Mouse (Mus musculus) forebrain, embryonic 16.5 days (tissue): ENCODE data around the gene 4833439L19Rik. TPM values are rescaled to one million over a fixed set of nuclear protein-coding genes. Genes with fewer than 3 reads are reported as not detected.
A peak's percentile ranks its signal among the peaks of the same experiment; 100 is the strongest.
"Not testable (repeated sequence)": the region's sequence is repeated elsewhere in the genome, so short reads cannot be mapped to it uniquely, and the experiment has no call there.

ENCODE experiments used
- ATAC-seq: fragments of 200-750 bp; cut with Nextera tagmentation; 2 replicates; pipeline ENCODE4 v1.8.0; 2017; ENCODE audit warnings: mild to moderate bottlenecking, moderate library complexity
- H3K27ac ChIP-seq: fragments of 300-500 bp; sonication (generic); 2 replicates; pipeline ENCODE4 v1.5.1; 2014; ENCODE audit warnings: low read length, control low read depth
- H3K27me3 ChIP-seq: fragments of 300-500 bp; sonication (generic); replicated peaks from 2 replicates; pipeline ENCODE4 v1.6.1; 2014; ENCODE audit warnings: low read length; ENCODE audit not compliant: control insufficient read depth, insufficient read depth
- H3K36me3 ChIP-seq: fragments of 300-500 bp; sonication (generic); 2 replicates; pipeline ENCODE4 v1.6.1; 2014; ENCODE audit not compliant: control insufficient read depth, insufficient read depth
- H3K4me1 ChIP-seq: fragments of 300-500 bp; sonication (generic); replicated peaks from 2 replicates; pipeline ENCODE4 v1.6.1; 2014; ENCODE audit warnings: low read length; ENCODE audit not compliant: control insufficient read depth, insufficient read depth
- H3K4me2 ChIP-seq: fragments of 300-500 bp; sonication (generic); 2 replicates; pipeline ENCODE4 v1.6.1; 2014; ENCODE audit warnings: mild to moderate bottlenecking, low read length, control low read depth
- H3K4me3 ChIP-seq: fragments of 300-500 bp; sonication (generic); replicated peaks from 2 replicates; pipeline ENCODE4 v1.5.1; 2014; ENCODE audit warnings: mild to moderate bottlenecking, low read length, control low read depth
- H3K9ac ChIP-seq: fragments of 300-500 bp; sonication (generic); replicated peaks from 2 replicates; pipeline ENCODE4 v1.6.1; 2014; ENCODE audit warnings: low read depth, low read length, control low read depth
- H3K9me3 ChIP-seq: fragments of 300-500 bp; sonication (generic); 2 replicates; pipeline ENCODE4 v1.6.1; 2016; ENCODE audit warnings: low read length; ENCODE audit not compliant: control insufficient read depth
- WGBS: fragments of 180-500 bp; shearing (Covaris S2); extraction: QIAGEN DNeasy Blood & Tissue Kit; methylation state at CpG from one replicate; pipeline ENCODE4 v1.1.7; 2014; 5-methylcytosine and 5-hydroxymethylcytosine counted together
- polyA plus RNA-seq: library from polyadenylated mRNA; unstranded; fragments of >200 nt; fragmentation: Nextera tagmentation; extraction: Ambion mirVana; gene quantifications from 2 replicates; pipeline ENCODE4 v1.2.1, GENCODE M21; 2015

The 4833439L19Rik gene
- 310 and 319 TPM in 2 replicates for polyA plus RNA-seq

DNA sequence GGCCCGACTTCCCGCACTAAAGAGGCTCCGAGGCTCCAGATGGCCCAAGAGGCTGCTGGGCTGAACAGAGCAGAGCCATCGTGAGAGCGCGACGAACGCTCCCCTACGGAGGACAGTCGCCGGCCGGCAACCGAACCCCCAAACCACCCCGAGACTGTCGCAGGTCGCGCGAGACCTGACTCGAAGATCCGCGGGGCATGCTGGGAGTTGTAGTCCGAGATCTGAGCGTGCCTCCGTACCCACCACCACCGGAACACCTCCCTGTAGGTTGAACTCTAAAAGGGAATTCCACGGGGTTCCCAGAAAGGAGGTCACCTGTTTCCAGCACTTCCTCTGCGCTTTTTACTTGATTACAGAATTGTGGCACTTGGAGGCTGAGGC, at the start of gene 4833439L19Rik:
Gene 4833439L19Rik, minus strand, starts transcription at position 235 of the 381 bp plus-strand sequence.
- Histone ChIP-seq H3K4me3 (peak within 1 kb of the TSS; percentile 95), H3K4me2 (peak within 1 kb of the TSS; percentile 76), H3K9me3 (no peaks in the 10 kb centered on the region), H3K9ac (peak within 1 kb of the TSS; percentile 98), H3K27ac (peak within 1 kb of the TSS; percentile 74), H3K36me3 (peaks cover under 1% of the 10 kb centered on the region; the same call in 1 of the 2 replicates), H3K27me3 (no peaks in the 10 kb centered on the region), H3K4me1 (peaks cover 18% of the 10 kb centered on the region)
- WGBS = 0% methylated on average over 27 of the region's 27 CpGs
- peak; percentile 99 for ATAC-seq

DNA sequence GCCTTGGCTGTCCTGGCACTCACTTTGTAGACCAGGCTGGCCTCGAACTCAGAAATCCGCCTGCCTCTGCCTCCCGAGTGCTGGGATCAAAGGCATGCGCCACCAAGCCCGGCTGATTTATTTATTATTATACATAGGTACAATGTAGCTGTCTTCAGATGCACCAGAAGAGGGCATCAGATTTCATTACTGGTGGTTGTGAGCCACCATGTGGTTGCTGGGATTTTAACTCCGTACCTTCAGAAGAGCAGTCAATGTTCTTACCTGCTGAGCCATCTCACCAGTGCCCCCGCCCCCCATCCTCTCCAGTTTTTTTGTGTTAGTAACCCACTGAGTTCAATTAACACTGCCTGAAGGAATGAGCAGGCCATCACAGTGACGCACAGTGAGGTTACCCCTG, 47.9 kb upstream of the 4833439L19Rik start:
- 84% methylated on average over 8 of the region's 8 CpGs for WGBS
- H3K27me3 ChIP-seq, H3K4me3 ChIP-seq, H3K9ac ChIP-seq, H3K9me3 ChIP-seq, ATAC-seq, H3K27ac ChIP-seq, H3K4me2 ChIP-seq, H3K36me3 ChIP-seq: not testable (repeated sequence)
- H3K4me1 ChIP-seq = peaks cover 25% of the 10 kb centered on the region

DNA sequence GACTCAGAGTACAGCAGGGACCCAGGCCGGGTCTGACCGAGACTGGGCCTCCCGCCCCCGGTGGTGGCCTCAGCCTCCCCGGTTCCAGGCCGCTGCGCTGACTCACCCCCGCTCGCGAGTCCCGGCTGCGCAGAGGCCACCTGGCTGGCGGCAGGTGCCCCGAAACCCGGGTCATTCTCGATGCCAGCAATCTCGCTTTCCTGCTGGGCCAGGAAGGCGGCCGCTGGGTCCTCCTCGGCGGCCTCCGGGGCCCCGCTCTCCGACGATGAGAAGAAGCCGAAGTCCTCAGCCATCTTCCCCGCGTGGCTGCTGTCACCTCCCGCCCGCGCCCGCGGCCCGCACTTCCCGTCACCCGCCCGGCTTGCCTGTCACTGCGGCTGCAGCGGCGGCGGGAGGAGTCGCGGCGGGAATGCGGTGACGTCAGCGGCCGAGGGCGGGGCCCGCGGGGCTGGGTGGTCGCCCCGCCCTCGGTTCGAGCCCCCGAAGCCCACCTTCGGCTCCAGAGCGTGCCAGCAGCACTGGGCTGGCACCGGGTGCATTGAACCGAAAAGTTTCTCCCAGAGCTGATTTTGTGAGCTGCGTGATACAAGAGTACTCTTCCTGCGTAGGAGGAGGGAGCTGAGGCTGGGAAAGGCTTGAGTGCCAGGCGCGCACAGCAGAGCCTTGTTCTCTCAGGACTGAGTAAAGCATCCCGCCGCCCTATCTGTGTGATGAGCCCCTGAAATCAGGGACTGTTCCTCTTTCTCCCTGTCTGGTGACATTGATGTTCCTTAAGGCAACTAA, 45.9 kb upstream of the 4833439L19Rik start, which contains the start of gene Cltb:
Gene Cltb, minus strand, starts transcription at position 373 of the 783 bp plus-strand sequence.
- Histone ChIP-seq H3K36me3 (no peaks in the 10 kb centered on the region; the same call in 1 of the 2 replicates), H3K9ac (peak within 1 kb of the TSS; percentile 89), H3K4me2 (peak within 1 kb of the TSS; percentile 72), H3K27me3 (no peaks in the 10 kb centered on the region), H3K27ac (peak within 1 kb of the TSS; percentile 63), H3K4me1 (peaks cover 25% of the 10 kb centered on the region), H3K9me3 (no peaks in the 10 kb centered on the region), H3K4me3 (peak within 1 kb of the TSS; percentile 79)
- WGBS = under 1% methylated on average over 62 of the region's 66 CpGs
- peak; percentile 79 for ATAC-seq

DNA sequence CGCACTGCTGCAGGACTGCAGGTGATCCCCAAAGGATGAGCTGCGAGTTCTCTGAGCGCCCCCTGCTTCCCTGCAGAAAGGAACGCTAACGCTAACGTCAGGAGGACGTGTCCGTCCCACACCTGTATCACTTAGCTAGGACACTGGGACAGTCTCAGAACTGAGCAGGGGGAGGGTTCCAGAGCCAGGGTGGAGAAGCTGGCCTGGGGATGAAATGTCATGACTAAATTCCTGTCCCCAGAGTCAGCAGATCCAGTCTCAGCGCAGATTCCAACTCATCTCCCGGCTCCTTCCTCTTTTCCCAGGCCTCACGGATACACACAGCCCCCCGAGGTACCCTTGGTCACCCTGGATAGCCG, 45.4 kb upstream of the 4833439L19Rik start:
- 11% methylated on average over 13 of the region's 13 CpGs for WGBS
- ATAC-seq = peak; percentile 19; the same call in 1 of the 2 replicates

DNA sequence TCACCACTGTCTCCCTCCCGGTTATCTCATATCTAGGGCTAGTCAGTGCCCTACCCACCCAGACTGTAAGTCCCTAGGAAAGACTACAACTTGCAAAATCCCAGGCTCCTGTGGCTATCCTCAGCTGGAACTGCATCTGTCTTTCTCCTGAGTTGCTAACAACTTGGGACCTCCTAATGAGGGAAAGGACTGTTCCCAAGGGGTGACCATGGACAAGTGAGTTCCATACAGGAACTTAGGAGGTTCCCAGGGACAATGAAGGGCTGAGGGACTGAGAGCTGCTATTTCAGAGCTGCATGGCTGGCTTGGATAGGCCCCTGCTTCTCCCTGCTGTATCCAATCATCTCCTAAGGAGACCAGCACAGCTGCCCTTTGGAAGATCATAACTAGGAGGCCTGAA, 44.1 kb upstream of the 4833439L19Rik start:
- H3K36me3 ChIP-seq = no peaks in the 10 kb centered on the region; the same call in 1 of the 2 replicates
- ATAC-seq = no peak
- peak overlapping the region; percentile 12 for H3K4me2 ChIP-seq
- no peak overlapping the region for H3K27ac ChIP-seq
- peak overlapping the region; percentile 10 for H3K9ac ChIP-seq
- WGBS = 26% methylated on average over 1 of the region's 1 CpGs
- peaks cover 25% of the 10 kb centered on the region for H3K4me1 ChIP-seq
- no peak overlapping the region for H3K4me3 ChIP-seq
- no peaks in the 10 kb centered on the region for H3K27me3 ChIP-seq
- no peaks in the 10 kb centered on the region for H3K9me3 ChIP-seq

More for the DNA sequence above, 45.4 kb upstream of the 4833439L19Rik start:
- no peaks in the 10 kb centered on the region; the same call in 1 of the 2 replicates for H3K36me3 ChIP-seq
- H3K4me3 ChIP-seq = peak overlapping the region; percentile 79
- H3K27me3 ChIP-seq = no peaks in the 10 kb centered on the region
- peak overlapping the region; percentile 72 for H3K4me2 ChIP-seq
- H3K9ac ChIP-seq = peak overlapping the region; percentile 89
- H3K4me1 ChIP-seq = peaks cover 25% of the 10 kb centered on the region
- no peaks in the 10 kb centered on the region for H3K9me3 ChIP-seq
- H3K27ac ChIP-seq = peak overlapping the region; percentile 63

DNA sequence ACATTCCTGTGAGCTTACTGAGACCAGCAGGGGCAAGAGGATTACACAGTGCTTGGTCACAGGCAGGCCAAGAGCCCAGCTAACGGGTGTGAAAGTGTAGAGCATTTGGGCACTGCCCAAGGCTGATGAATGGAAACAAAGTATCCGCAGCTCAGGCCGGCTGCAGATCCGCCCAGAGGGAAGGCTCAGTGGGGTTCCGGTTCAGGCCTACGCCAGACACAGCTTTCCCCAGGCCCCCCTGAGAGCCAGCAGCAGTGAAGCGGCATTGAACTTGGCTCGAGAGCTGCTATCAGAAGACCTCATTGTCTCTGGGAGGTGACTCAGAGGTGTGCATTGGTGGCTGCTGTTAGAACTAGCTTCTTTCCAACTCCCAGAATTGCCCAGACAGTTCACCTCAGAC, 43.4 kb upstream of the 4833439L19Rik start:
- H3K27ac ChIP-seq = no peak overlapping the region
- peak overlapping the region; percentile 12 for H3K4me2 ChIP-seq
- H3K4me3 ChIP-seq = peak overlapping the region; percentile 10; the same call in 1 of the 2 replicates
- WGBS = 7% methylated on average over 8 of the region's 8 CpGs
- H3K27me3 ChIP-seq = no peaks in the 10 kb centered on the region
- H3K9ac ChIP-seq = peak overlapping the region; percentile 10
- H3K9me3 ChIP-seq = no peaks in the 10 kb centered on the region
- no peak for ATAC-seq
- no peaks in the 10 kb centered on the region; the same call in 1 of the 2 replicates for H3K36me3 ChIP-seq
- peaks cover 25% of the 10 kb centered on the region for H3K4me1 ChIP-seq

DNA sequence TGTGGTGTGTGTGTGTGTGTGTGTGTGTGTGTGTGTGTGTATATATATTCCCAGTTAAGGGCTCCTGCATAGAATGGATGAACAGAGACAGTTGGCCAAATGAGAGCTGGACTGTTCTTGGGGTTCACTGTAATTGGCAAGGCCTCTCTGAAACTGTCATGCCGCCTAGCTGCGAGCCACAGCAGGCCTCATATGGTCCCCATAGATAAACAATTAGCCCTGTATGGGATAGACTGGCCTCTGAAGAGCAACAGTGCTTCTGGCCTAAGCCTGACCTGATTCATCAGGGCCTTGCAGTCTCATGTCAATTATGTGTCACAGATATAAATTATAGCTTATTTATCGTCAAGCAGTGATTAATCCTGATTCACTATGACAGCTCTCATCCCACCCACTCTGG, 42.8 kb upstream of the 4833439L19Rik start:
- Histone ChIP-seq H3K27ac (no peak overlapping the region), H3K9ac (no peak overlapping the region), H3K36me3 (no peaks in the 10 kb centered on the region; the same call in 1 of the 2 replicates), H3K4me3 (no peak overlapping the region), H3K4me2 (no peak overlapping the region), H3K4me1 (peaks cover 25% of the 10 kb centered on the region), H3K9me3 (no peaks in the 10 kb centered on the region), H3K27me3 (no peaks in the 10 kb centered on the region)
- 59% methylated on average over 3 of the region's 3 CpGs for whole genome bisulfite sequencing
- ATAC-seq = no peak

DNA sequence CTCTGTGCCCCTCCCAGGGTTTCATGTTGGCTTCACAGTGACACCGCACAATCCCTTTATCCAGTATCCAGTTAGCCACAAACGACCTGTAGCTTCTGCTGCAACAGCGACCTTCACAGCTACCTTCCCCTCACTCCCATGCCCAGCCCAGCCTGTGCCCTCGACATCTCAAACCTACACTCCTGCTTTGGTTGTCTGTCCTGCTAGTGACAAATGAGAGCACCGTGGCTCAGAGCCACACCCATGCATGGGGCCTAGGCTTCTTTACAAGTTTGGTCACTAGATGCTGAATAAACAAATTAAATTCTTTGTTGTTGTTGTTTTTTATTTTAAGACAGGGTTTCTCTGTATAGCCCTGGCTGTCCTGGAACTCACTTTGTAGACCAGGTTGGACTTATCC, 42.0 kb upstream of the 4833439L19Rik start:
- Histone ChIP-seq H3K27me3 (no peaks in the 10 kb centered on the region), H3K4me3 (no peak overlapping the region), H3K9me3 (no peaks in the 10 kb centered on the region), H3K4me1 (peaks cover 25% of the 10 kb centered on the region), H3K36me3 (no peaks in the 10 kb centered on the region; the same call in 1 of the 2 replicates), H3K27ac (no peak overlapping the region), H3K4me2 (no peak overlapping the region), H3K9ac (no peak overlapping the region)
- whole genome bisulfite sequencing = 72% methylated on average over 5 of the region's 5 CpGs
- no peak for ATAC-seq

DNA sequence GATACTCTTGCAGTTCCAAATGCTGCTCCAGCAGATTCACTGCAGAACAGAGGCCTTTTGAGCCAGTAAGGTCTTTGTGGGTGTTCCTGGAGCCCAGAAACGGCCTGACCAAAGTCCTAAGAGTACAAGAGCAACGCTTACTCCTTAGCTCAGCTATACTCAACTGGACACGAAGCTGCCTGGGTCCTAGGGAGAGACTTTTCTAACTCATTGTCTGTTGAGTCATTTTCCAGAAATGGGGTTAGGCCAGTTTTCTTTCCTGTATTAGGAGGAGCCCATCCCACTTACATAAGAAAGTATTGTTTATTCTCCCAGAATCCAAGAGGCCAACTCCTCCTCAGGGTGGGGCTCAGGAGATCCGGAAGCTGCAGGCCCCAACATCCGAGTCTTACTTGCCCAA, 40.2 kb upstream of the 4833439L19Rik start:
- Histone ChIP-seq H3K27me3 (no peaks in the 10 kb centered on the region), H3K9ac (no peak overlapping the region), H3K4me2 (no peak overlapping the region), H3K4me3 (no peak overlapping the region), H3K9me3 (no peaks in the 10 kb centered on the region), H3K36me3 (no peaks in the 10 kb centered on the region; the same call in none of the 2 replicates), H3K4me1 (peaks cover 16% of the 10 kb centered on the region), H3K27ac (no peak overlapping the region)
- 78% methylated on average over 5 of the region's 5 CpGs for WGBS
- ATAC-seq = no peak
